Mouse (Mus musculus) bone marrow macrophage, adult 2 months (primary cell): Measurements from ENCODE around the gene Cd3g.

Experiments
- CTCF ChIP-seq: IDR thresholded peaks from 2 replicates; pipeline ENCODE4 v1.5.1; 2012; ENCODE audit warnings: low read depth, mild to moderate bottlenecking, low read length, moderate library complexity
- POLR2A ChIP-seq: IDR thresholded peaks from 2 replicates; pipeline ENCODE4 v1.6.1; 2012; ENCODE audit warnings: mild to moderate bottlenecking, low read depth, low read length, borderline replicate concordance

DNA sequence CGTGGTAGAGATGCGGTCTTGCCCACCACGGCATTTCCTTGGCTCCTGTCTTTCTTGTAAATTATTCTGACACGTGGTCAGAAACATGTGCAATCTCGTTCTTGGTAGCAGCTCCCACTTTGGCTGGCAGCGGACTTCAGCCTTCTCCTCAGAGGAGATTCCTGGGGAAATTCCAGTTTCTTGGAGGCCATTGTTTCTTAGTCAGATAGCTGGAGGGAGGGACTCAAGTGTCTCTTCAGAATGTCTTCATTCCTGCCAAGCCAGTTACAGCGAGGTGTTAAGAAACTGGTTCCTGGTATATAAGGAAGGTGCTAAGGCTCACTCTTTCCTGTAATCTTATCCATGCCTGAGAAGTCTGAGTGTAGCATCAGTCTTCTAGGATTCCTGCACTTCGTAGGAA lies 47.1 kb upstream of the Cd3g start:
- TF ChIP-seq POLR2A (no peak), CTCF (no peak)
